Mouse (Mus musculus) kidney, adult 11 months (tissue): ENCODE measurements at regions not wholly inside any gene's neighbourhood (a gene's known extent, or its start where the extent isn't known, plus 50 kb on each side); places are given as distances from the start of the nearest gene placed in this dataset.

Experiments used
- DNase-seq: peaks from one replicate; pipeline ENCODE4 v3.0.0; 2022

DNA sequence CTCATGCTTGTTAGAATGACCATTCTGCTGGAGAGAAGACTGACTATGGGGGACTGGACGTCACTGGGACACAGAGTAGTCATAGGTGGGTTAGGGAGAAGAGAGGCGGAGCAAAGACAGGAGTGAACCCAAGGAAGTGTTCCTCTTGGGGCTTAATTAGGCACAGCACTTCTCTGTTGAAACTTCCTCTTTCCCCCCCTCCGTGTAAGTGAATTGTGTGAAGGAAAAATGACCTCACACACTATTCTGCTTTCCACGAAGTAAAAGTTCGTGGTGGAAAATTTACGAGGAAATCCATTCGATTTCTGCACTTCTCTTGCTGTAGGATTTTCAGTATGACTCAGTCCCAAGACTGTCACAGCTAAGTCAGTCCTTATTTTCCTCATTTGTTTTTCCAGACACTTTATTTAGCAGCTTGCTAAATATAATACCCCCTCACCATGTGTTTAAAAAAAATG lies 49.9 kb upstream of the Ado start:
- no peak for DNase-seq
